Mouse (Mus musculus) stomach, embryonic 15.5 days (tissue): ENCODE results near the gene Adad2. TPM values are rescaled to one million over a fixed set of nuclear protein-coding genes. Genes with fewer than 3 reads are reported as not detected.

Experiments
- ATAC-seq: fragments of 200-750 bp; cut with Nextera tagmentation; 2 replicates; pipeline ENCODE4 v1.8.0; 2017; ENCODE audit warnings: low read depth, moderate number of reproducible peaks, moderate TSS enrichment; ENCODE audit not compliant: insufficient read depth, low FRiP score
- H3K27ac ChIP-seq: fragments of 300-500 bp; sonication (generic); 2 replicates; pipeline ENCODE4 v1.5.1; 2015; ENCODE audit warnings: mild to moderate bottlenecking, inconsistent platforms
- H3K27me3 ChIP-seq: fragments of 300-500 bp; sonication (generic); replicated peaks from 2 replicates; pipeline ENCODE4 v1.6.1; 2015; ENCODE audit warnings: inconsistent platforms
- H3K36me3 ChIP-seq: fragments of 300-500 bp; sonication (generic); 2 replicates; pipeline ENCODE4 v1.6.1; 2015; ENCODE audit warnings: inconsistent platforms
- H3K4me1 ChIP-seq: fragments of 300-500 bp; sonication (generic); 2 replicates; pipeline ENCODE4 v1.6.1; 2015; ENCODE audit warnings: inconsistent platforms
- H3K4me2 ChIP-seq: fragments of 300-500 bp; sonication (generic); 2 replicates; pipeline ENCODE4 v1.6.1; 2015; ENCODE audit warnings: mild to moderate bottlenecking, inconsistent platforms
- H3K4me3 ChIP-seq: fragments of 300-500 bp; sonication (generic); replicated peaks from 2 replicates; pipeline ENCODE4 v1.5.1; 2015; ENCODE audit warnings: inconsistent platforms
- H3K9ac ChIP-seq: fragments of 300-500 bp; sonication (generic); 2 replicates; pipeline ENCODE4 v1.6.1; 2015; ENCODE audit warnings: inconsistent platforms
- H3K9me3 ChIP-seq: fragments of 300-500 bp; sonication (generic); 2 replicates; pipeline ENCODE4 v1.6.1; 2016; ENCODE audit warnings: inconsistent platforms
- WGBS: fragments of 180-500 bp; shearing (Covaris S2); methylation state at CpG from one replicate; pipeline ENCODE4 v1.1.7; 2015; 5-methylcytosine and 5-hydroxymethylcytosine counted together
- polyA plus RNA-seq: library from polyadenylated mRNA; unstranded; fragments of >200 nt; fragmentation: Nextera tagmentation; extraction: Ambion mirVana; gene quantifications from 2 replicates; pipeline ENCODE4 v1.2.1, GENCODE M21; 2015

Gene Adad2
- polyA plus RNA-seq, 1 experiment from 2014 or later = not detected

DNA sequence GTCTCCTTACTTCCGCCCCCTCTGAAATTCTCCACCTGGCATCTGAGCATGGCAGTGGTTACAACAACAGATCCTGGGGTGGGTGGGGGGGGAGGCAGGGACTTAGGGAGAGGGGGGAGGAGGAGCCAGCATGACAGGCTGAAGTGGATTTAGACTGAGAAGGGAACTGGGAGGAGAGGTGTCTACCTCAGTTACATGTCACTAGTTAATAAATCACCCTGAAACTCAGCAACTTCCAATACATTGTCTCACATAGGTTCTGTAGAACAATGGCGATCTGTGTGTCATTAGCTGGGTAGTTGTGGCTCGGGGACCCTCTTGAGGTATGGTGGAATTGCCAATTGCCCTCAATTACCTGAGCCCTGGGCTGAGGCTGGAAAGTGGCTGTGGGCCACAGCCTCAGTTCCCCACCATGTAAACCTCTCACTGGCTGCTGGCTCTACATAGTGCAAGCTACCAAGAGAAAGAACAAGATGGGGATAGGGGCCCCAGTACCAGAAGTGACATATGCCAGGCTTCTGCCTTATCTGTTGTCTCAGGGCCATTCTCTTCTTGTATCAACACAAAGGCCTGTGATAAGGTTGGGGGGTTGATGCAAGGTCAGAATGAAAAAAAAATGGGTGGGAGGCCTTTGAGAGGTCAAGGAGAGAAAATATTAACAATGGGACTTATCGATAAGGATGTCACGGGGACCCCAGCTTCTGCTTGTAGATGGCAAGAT is 31.9 kb upstream of the Adad2 start:
- WGBS = 60% methylated on average over 5 of the region's 5 CpGs
- Histone ChIP-seq H3K4me1 (peaks cover under 1% of the 10 kb centered on the region; the same call in 1 of the 2 replicates), H3K4me2 (no peak overlapping the region), H3K4me3 (no peak overlapping the region), H3K9me3 (no peaks in the 10 kb centered on the region), H3K36me3 (no peaks in the 10 kb centered on the region), H3K27ac (no peak overlapping the region), H3K9ac (no peak overlapping the region), H3K27me3 (peaks cover 3% of the 10 kb centered on the region; the same call in 1 of the 2 replicates)
- no peak for ATAC-seq

DNA sequence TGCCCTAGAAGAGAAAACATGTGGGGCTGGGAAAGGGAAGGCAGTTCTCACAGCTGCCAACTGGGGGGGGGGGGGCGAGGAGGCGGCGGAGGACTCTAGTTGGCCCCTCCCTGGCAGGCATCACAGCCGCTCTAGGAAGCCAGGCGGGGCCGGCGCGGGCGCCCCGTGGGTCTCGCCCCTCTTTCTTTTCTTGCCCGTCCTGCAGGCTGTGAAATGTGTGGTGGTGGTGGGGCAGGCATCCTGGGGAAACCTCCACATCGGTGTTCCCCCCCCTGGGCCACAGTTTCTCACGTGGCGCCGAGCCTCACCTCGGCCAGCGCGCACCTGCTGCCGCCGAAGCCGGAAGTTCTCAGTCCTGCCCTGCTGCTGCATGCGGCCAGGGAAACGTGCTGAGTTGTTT is 26.6 kb upstream of the Adad2 start:
- peak overlapping the region; percentile 60 for H3K4me2 ChIP-seq
- H3K9ac ChIP-seq = peak overlapping the region; percentile 22; the same call in 1 of the 2 replicates
- no peak overlapping the region for H3K27ac ChIP-seq
- 0 out of 2 replicates have a peak, but pooled peaks cover 4% of the 10 kb centered on the region for H3K4me1 ChIP-seq
- no peaks in the 10 kb centered on the region for H3K36me3 ChIP-seq
- 14% methylated on average over 24 of the region's 24 CpGs for WGBS
- H3K9me3 ChIP-seq = no peaks in the 10 kb centered on the region
- ATAC-seq = peak; percentile 57; the same call in 1 of the 2 replicates
- no peaks in the 10 kb centered on the region for H3K27me3 ChIP-seq
- H3K4me3 ChIP-seq = peak overlapping the region; percentile 34

DNA sequence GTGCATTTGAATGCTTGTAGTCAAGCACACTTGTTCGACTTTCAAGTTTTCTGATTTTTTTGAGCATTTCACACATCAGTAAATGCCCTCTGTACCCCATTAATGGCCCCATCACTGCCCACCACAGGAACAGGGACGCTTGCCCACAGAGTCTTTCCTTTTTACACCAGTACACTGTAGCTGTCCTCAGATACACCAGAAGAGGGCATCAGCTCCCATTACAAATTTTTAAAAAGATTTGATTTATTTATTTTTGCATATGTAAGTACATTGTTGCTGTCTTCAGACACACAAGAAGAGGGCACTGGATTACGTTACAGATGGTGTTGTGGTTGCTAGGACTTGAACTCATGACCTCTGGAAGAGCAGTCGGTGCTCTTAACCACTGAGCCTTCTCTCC is 24.2 kb upstream of the Adad2 start:
- Histone ChIP-seq H3K36me3 (no peaks in the 10 kb centered on the region), H3K27ac (no peak overlapping the region), H3K9me3 (no peaks in the 10 kb centered on the region), H3K4me1 (0 out of 2 replicates have a peak, but pooled peaks cover 4% of the 10 kb centered on the region), H3K27me3 (no peaks in the 10 kb centered on the region), H3K9ac (no peak overlapping the region), H3K4me2 (no peak overlapping the region), H3K4me3 (no peak overlapping the region)
- no peak for ATAC-seq
- 67% methylated on average over 4 of the region's 4 CpGs for WGBS

DNA sequence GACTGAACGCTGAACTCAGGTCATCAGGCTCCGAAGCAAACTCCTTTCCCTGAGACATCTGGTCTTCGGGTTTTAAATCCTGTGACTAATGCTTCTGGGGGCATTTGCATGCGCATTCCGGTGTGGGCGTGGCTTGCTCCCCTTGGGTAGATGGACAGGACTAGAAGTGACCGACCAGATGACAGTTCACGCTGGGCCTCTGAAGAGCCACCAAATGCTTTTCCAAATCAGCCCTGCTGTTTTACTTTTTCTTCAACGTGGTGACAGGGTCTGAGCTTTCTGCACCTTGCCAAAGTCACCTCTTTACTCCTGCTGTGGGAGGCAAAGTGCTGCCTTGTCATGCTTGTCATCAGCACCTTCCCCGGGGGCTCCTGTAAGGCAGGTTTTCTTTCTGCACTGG is 23.7 kb upstream of the Adad2 start:
- no peak overlapping the region for H3K4me2 ChIP-seq
- H3K27me3 ChIP-seq = no peaks in the 10 kb centered on the region
- no peaks in the 10 kb centered on the region for H3K36me3 ChIP-seq
- ATAC-seq = no peak
- 28% methylated on average over 10 of the region's 10 CpGs for WGBS
- no peaks in the 10 kb centered on the region for H3K9me3 ChIP-seq
- H3K9ac ChIP-seq = no peak overlapping the region
- H3K27ac ChIP-seq = no peak overlapping the region
- H3K4me3 ChIP-seq = no peak overlapping the region
- H3K4me1 ChIP-seq = 0 out of 2 replicates have a peak, but pooled peaks cover 4% of the 10 kb centered on the region

DNA sequence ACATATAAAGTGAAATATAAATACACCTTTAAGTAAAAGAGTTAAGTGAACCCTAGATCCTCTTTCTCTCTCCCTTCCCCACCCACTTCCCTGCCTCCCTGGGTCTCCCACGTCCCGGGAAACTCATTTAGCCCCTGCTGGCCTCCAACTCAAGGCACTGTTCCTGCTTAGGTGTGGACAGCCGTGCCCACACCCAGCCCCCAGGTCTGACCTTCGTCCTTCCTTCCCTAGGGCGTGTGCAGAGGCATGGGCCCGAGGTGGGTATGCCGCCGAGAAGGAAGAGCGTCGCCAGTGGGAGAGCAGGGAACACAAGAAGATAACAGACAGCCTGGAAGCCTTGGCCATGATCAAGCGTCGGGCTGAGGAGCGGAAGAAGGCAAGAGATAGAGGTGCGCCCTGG is 22.2 kb upstream of the Adad2 start:
- ATAC-seq = peak; percentile 55
- Histone ChIP-seq H3K4me1 (0 out of 2 replicates have a peak, but pooled peaks cover 4% of the 10 kb centered on the region), H3K4me3 (no peak overlapping the region), H3K27me3 (no peaks in the 10 kb centered on the region), H3K27ac (no peak overlapping the region), H3K9ac (no peak overlapping the region), H3K4me2 (no peak overlapping the region), H3K36me3 (no peaks in the 10 kb centered on the region), H3K9me3 (no peaks in the 10 kb centered on the region)
- 66% methylated on average over 14 of the region's 14 CpGs for WGBS

DNA sequence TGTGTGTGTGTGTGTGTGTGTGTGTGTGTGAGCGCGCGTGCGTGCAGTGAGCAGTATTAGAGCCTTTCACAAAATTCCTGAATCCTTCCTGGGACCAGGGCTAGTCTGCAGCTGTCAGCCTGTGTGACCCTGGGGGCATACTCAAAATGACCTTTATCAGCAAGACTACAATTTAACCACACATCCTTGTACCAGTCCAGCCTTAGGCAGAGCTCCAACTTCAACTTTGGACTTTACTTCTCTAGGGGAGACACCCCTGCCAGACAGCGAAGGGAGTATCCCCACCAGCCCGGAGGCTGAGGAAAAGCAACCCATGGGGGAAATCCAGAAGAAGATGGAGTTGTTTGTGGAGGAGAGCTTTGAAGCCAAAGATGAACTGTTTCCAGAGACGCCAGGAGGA is 21.1 kb upstream of the Adad2 start:
- WGBS = 87% methylated on average over 7 of the region's 7 CpGs
- no peak overlapping the region for H3K9ac ChIP-seq
- no peaks in the 10 kb centered on the region for H3K9me3 ChIP-seq
- H3K4me2 ChIP-seq = no peak overlapping the region
- no peak for ATAC-seq
- H3K4me3 ChIP-seq = no peak overlapping the region
- H3K36me3 ChIP-seq = no peaks in the 10 kb centered on the region
- H3K4me1 ChIP-seq = no peaks in the 10 kb centered on the region
- no peaks in the 10 kb centered on the region for H3K27me3 ChIP-seq
- H3K27ac ChIP-seq = no peak overlapping the region

DNA sequence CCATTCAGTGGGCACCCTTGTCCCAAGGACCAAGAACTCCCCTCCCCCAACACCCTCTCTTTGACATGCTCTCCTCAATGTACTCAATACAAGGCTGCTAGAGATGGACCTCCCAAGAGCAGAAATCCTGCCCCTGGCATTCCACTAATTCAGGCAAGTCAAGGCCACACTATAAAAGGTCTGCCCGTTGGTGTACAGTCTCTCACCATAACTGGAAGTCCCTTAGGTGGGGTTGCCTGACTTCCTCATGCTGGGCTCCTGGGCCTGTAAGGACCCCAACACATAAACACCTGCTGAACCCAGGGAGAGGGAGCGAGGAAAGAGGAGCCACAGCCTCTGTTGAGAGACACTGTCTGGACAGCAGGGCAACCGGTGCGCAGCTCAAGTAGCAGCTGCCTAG is 8.8 kb upstream of the Adad2 start:
- H3K4me3 ChIP-seq = peak overlapping the region; percentile 86; the same call in 1 of the 2 replicates
- no peak for ATAC-seq
- peak overlapping the region; percentile 71; the same call in 1 of the 2 replicates for H3K9ac ChIP-seq
- H3K36me3 ChIP-seq = peaks cover 15% of the 10 kb centered on the region
- H3K27ac ChIP-seq = no peak overlapping the region
- peaks cover 9% of the 10 kb centered on the region for H3K4me1 ChIP-seq
- 91% methylated on average over 4 of the region's 4 CpGs for WGBS
- no peaks in the 10 kb centered on the region for H3K27me3 ChIP-seq
- H3K4me2 ChIP-seq = peak overlapping the region; percentile 84
- H3K9me3 ChIP-seq = no peaks in the 10 kb centered on the region

DNA sequence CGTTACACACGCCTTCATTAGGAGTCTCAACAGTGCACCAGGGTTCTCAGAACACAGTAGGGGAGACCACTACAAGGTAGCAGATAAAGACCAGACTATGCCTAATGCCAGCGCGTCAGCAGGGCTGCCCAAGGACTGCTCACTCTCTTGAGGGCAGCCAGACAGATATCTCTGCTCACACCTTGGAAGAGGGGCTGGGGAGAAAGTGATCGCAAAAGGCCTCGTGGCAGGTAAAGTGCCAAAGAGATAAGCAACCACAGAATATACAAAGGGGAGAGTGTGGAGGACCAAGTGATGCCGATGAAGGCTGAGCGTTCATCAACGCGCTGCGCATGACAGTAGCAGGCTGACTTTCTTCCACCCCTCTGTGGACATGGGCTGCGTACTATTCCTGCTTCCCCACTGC is 8.1 kb upstream of the Adad2 start:
- Histone ChIP-seq H3K4me2 (peak overlapping the region; percentile 84), H3K9me3 (no peaks in the 10 kb centered on the region), H3K4me1 (peaks cover 9% of the 10 kb centered on the region), H3K36me3 (peaks cover 11% of the 10 kb centered on the region; the same call in 1 of the 2 replicates), H3K4me3 (peak overlapping the region; percentile 86), H3K9ac (peak overlapping the region; percentile 71), H3K27ac (no peak overlapping the region), H3K27me3 (no peaks in the 10 kb centered on the region)
- ATAC-seq = no peak; the same call in 1 of the 2 replicates
- WGBS = 33% methylated on average over 12 of the region's 12 CpGs

DNA sequence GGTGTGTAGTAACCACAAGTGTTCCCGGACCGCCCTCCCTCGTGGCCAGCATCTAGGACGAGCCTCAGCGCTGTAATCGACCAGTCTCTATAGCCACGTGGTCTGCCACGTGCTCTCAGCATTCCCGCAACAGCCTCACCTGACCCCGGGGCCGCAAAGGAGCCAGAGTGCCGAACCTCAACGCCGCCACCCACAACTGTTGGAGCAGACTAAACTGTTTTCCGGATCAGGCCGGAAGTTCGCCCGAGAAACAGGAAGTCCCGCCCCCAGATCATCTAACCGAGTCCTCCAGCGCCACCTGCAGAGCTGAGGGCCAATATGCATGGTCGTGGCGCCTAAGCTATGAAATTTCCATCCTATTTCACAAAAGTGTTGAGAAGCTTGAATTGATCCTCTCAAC is 7.6 kb upstream of the Adad2 start, which contains the start of gene Taf1c:
TSS of gene Taf1c (minus strand) at position 227 of the 400 bp plus-strand sequence.
- peak; percentile 81 for ATAC-seq
- peak within 1 kb of the TSS; percentile 71 for H3K9ac ChIP-seq
- no peaks in the 10 kb centered on the region for H3K9me3 ChIP-seq
- 0% methylated on average over 23 of the region's 23 CpGs for whole genome bisulfite sequencing
- H3K27ac ChIP-seq = peak within 1 kb of the TSS; percentile 63; the same call in 1 of the 2 replicates
- H3K27me3 ChIP-seq = no peaks in the 10 kb centered on the region
- H3K4me2 ChIP-seq = peak within 1 kb of the TSS; percentile 84
- H3K4me3 ChIP-seq = peak within 1 kb of the TSS; percentile 86
- H3K36me3 ChIP-seq = peaks cover 7% of the 10 kb centered on the region; the same call in 1 of the 2 replicates
- peaks cover 9% of the 10 kb centered on the region for H3K4me1 ChIP-seq

DNA sequence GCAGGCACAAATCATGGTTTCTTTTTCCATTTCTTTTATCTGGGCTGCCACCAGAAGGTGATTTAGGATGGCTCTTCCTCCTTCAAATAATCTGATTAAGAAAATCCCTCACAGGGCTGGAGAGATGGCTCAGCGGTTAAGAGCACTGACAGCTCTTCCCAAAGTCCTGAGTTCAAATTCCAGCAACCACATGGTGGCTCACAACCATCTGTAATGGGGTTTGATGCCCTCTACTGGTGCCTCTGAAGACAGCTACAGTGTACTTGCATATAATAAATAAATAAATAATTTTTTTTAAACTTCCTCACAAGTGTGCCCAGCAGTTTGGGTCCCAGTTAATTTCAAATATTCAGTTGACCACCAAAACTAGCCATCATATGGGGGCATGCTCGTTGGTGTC is 6.3 kb upstream of the Adad2 start:
- no peak overlapping the region for H3K4me3 ChIP-seq
- H3K36me3 ChIP-seq = peaks cover 3% of the 10 kb centered on the region; the same call in 1 of the 2 replicates
- no peak overlapping the region for H3K9ac ChIP-seq
- no peak overlapping the region for H3K4me2 ChIP-seq
- no peak for ATAC-seq
- no peaks in the 10 kb centered on the region for H3K27me3 ChIP-seq
- H3K9me3 ChIP-seq = no peaks in the 10 kb centered on the region
- peaks cover 9% of the 10 kb centered on the region for H3K4me1 ChIP-seq
- H3K27ac ChIP-seq = no peak overlapping the region
- WGBS = 78% methylated on average over 2 of the region's 2 CpGs

DNA sequence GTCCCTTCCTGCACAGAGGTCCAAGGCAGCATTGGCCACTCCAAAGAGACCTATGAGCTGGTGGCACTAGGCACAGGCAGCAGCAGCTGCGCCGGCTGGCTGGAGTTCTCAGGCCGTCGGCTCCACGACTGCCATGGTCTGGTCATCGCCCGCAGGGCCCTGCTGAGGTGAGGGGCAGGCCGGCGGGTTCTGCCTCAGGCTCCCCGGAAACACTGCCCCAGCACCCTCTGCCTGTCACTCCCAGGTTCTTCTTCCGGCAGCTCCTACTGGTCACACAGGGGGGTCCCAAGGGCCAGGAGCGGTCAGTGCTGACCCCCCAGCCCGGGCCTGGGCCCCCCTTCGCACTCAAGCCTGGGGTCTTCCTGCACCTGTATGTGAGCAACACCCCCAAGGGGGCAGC is 2.5 kb downstream of the Adad2 start:
- H3K4me3 ChIP-seq = no peak overlapping the region
- H3K36me3 ChIP-seq = no peaks in the 10 kb centered on the region
- no peaks in the 10 kb centered on the region for H3K9me3 ChIP-seq
- no peaks in the 10 kb centered on the region for H3K27me3 ChIP-seq
- H3K27ac ChIP-seq = no peak overlapping the region
- H3K4me1 ChIP-seq = no peaks in the 10 kb centered on the region
- H3K9ac ChIP-seq = no peak overlapping the region
- ATAC-seq = no peak; the same call in 1 of the 2 replicates
- H3K4me2 ChIP-seq = no peak overlapping the region
- 81% methylated on average over 14 of the region's 14 CpGs for WGBS

DNA sequence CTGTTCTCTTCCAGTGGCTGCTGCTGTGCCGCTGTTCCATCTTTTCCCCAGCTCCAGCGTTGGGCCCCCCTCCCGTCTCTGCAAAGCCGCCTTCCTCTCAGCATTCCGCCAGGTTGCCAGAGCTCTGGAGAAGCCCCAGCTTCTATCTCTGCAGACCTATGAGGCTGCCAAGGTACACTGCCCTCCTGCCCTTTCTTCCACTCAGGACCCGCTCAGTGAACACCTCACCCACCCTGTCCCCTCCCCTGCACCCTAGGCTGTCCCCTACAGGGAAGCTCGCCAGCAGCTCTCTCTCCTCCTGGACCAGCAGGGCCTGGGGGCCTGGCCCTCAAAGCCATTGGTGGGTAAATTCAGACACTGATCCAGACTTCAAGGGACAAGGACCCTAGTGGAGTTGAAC is 3.8 kb downstream of the Adad2 start:
- 67% methylated on average over 7 of the region's 7 CpGs for WGBS
- H3K27ac ChIP-seq = no peak overlapping the region
- no peak for ATAC-seq

More for the DNA sequence above, 3.8 kb downstream of the Adad2 start:
- Histone ChIP-seq H3K4me2 (no peak overlapping the region), H3K4me1 (no peaks in the 10 kb centered on the region), H3K9me3 (no peaks in the 10 kb centered on the region), H3K9ac (no peak overlapping the region), H3K4me3 (no peak overlapping the region), H3K27me3 (no peaks in the 10 kb centered on the region), H3K36me3 (no peaks in the 10 kb centered on the region)
